Mouse (Mus musculus) testis, adult 2 months (tissue): ENCODE results near the gene Ccno.

Experiments used
- CTCF ChIP-seq: fragments of 200-500 bp; IDR thresholded peaks from 2 replicates; pipeline ENCODE4 v1.5.1; 2012; ENCODE audit warnings: low read depth, mild to moderate bottlenecking, inconsistent platforms, low read length, moderate library complexity; ENCODE audit not compliant: control insufficient read depth, insufficient read depth, insufficient replicate concordance
- POLR2A ChIP-seq: fragments of 200-500 bp; IDR thresholded peaks from 2 replicates; pipeline ENCODE4 v1.6.1; 2012; ENCODE audit warnings: low read depth, mild to moderate bottlenecking, inconsistent platforms, low read length, moderate library complexity; ENCODE audit not compliant: control insufficient read depth

DNA sequence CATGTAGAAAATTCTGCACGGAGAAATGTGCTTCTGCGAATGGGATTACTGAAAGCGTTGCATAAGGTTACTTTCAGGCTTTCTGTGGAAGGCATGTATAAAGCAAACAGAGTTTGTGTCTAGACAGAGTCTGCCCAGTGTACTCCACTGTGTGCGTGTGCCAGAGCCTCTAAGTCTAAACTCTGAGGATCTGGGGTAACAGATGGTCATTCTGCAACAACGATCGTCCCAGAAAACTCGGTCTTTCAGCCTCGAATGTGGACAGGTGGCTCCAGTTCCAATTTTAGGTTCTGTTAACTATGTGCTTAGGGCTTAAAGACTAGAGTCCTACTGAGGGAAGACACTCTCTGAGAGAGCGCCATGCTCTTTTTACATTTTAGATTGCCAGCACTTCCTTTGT, 42.3 kb upstream of the Ccno start:
- TF ChIP-seq POLR2A, result no peak
- TF ChIP-seq CTCF, result no peak
